Mouse (Mus musculus): ENCODE data around the gene Hnrnpf.

Hnrnpf gene

DNA sequence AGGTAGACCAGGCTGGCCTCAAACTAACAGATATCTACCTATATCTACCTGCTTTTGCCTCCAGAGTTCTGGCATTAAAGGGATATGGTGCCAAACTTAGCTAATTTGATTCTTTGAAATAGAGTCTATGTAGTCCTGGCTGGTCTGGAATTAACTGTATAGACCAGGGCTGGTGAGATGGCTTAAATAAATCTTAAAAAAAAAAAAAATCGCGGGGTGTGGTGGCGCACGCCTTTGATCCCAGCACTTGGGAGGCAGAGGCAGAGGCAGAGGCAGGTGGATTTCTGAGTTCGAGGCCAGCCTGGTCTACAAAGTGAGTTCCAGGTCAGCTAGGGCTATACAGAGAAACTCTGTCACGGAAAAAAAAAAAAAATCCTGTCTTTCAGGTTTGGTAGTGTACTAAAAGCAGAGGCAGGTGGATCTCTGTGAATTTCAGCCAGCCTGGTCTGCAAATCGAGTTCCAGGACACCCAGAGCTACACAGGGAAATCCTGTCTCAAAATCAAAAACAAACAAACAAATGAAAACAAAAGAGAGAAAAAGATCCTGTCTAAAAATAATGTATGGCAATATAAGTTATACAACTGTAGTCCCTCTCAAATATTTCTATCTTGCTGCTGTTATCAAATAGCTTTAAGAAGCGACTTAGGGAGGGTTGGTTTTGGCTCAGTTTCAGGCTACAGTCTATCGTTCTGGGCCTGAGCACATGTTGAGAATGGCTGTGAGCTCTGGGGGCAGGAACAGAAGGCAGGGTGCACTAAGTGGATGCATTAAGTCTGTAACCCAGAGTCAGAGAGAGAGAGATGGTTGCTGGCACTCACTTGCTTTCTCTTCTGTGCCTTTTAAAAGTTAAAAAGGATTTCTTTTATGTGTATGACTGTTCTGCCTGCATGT, 1.6 kb downstream of the Hnrnpf start:
- no peaks in the 10 kb centered on the region for H3K9me3 ChIP-seq (ENCODE audit: low read length)
- H3K4me1 ChIP-seq (replicated peaks; ENCODE audit: low read depth, low read length), result peaks cover 52% of the 10 kb centered on the region
- no peaks in the 10 kb centered on the region for H3K27me3 ChIP-seq (ENCODE audit: insufficient read depth, low read length)
- H3K4me3 ChIP-seq (replicated peaks; ENCODE audit: low read length), result no peak overlapping the region
- no peaks in the 10 kb centered on the region for H3K36me3 ChIP-seq (ENCODE audit: insufficient read depth, low read length)
- no peak for TF ChIP-seq CTCF (conservative IDR thresholded peaks at IDR 0.05; ENCODE audit: low read length)
- no peak for TF ChIP-seq POU5F1 (IDR thresholded peaks at IDR 0.05; ENCODE audit: borderline replicate concordance, low read length)
- no peak for TF ChIP-seq NANOG (IDR thresholded peaks at IDR 0.05; ENCODE audit: borderline replicate concordance, low read length)

DNA sequence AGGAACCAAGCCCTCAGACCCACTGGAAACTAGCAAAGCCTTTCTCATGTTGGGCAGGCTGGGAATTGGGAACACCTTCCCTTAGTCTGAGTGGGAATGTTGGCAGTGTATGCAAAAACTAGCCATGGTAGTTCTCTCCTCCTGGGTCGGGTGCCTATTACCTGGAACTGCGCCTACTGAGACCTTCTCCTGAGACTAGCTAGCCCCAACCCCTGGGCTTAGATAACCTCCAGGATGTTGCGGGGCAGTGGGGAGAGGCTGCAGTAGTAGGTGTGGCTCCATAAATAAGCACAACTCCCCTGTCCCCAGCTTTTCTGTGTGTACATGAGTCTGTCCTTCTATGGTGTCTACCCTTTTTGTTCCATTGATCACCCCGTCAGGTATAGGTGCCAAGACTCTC, 2.4 kb downstream of the Hnrnpf start:
- Histone ChIP-seq H3K4me1 (replicated peaks; ENCODE audit: low read depth, low read length) (peaks cover 52% of the 10 kb centered on the region), H3K27me3 (ENCODE audit: insufficient read depth, low read length) (no peaks in the 10 kb centered on the region), H3K9me3 (ENCODE audit: low read length) (no peaks in the 10 kb centered on the region), H3K4me3 (replicated peaks; ENCODE audit: low read length) (peak overlapping the region; percentile 20; the same call in 1 of the 2 replicates), H3K36me3 (ENCODE audit: insufficient read depth, low read length) (no peaks in the 10 kb centered on the region)
- no peak for TF ChIP-seq NANOG (IDR thresholded peaks at IDR 0.05; ENCODE audit: borderline replicate concordance, low read length)
- TF ChIP-seq CTCF (conservative IDR thresholded peaks at IDR 0.05; ENCODE audit: low read length), result no peak
- no peak for TF ChIP-seq POU5F1 (IDR thresholded peaks at IDR 0.05; ENCODE audit: borderline replicate concordance, low read length)

DNA sequence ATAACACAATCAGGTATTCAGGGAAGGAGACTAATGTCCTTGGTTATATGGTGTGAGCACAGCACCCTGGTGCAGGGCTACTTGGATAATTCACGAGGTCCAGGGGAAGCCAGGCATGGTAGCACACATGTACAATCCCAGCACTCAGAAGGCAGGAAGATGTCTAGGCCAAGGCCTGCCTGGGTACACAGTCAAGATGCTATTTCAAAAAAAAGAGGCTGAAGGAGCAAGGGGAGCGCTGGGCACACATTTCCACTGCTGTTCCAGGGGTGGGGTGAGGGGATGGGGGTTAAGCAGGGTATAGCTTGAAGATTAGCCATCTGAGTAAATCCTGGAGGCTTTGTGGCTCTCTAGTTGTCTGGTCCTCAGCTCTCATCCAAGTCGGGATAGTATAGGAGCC, 3.7 kb downstream of the Hnrnpf start:
- TF ChIP-seq CTCF (conservative IDR thresholded peaks at IDR 0.05; ENCODE audit: low read length) (no peak), NANOG (IDR thresholded peaks at IDR 0.05; ENCODE audit: borderline replicate concordance, low read length) (no peak), POU5F1 (IDR thresholded peaks at IDR 0.05; ENCODE audit: borderline replicate concordance, low read length) (no peak)
- H3K9me3 ChIP-seq (ENCODE audit: low read length), result no peaks in the 10 kb centered on the region
- no peak overlapping the region for H3K4me3 ChIP-seq (replicated peaks; ENCODE audit: low read length)
- H3K27me3 ChIP-seq (ENCODE audit: insufficient read depth, low read length), result no peaks in the 10 kb centered on the region
- peaks cover under 1% of the 10 kb centered on the region; the same call in 1 of the 2 replicates for H3K36me3 ChIP-seq (ENCODE audit: insufficient read depth, low read length)
- peaks cover 52% of the 10 kb centered on the region for H3K4me1 ChIP-seq (replicated peaks; ENCODE audit: low read depth, low read length)

DNA sequence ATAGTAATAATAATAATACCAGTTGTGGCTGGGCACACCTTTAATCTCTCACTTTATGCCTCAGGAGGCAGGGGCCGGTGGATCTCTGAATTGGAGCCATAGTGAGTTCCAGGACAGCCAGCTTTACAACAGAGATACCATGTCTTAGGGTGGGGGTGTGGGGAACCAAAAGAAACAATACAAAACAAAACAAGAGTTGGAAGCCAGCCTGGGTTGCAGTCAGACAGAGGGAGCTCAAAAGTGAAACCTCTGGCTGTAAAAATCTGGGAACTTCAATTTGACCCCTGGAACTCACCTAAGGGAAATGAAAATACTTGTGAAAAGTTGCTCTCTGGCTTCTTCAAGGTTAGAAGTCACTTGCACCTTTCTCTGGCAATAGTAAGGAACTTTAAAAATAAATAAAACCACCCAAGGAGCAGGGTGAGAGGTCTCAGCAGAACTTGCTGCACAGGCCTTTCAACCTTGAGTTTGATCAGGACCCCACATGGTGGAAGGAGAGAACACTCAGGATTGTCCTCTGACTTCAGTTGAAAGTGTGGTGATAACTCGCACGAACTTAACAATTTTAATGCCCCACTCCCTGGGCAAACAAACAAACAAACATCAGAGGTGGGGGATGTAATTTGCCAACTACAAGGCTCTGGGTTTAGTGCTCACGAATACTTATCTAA, 5.3 kb downstream of the Hnrnpf start:
- peaks cover 14% of the 10 kb centered on the region for H3K36me3 ChIP-seq (ENCODE audit: insufficient read depth, low read length)
- no peaks in the 10 kb centered on the region for H3K27me3 ChIP-seq (ENCODE audit: insufficient read depth, low read length)
- H3K9me3 ChIP-seq (ENCODE audit: low read length), result no peaks in the 10 kb centered on the region
- TF ChIP-seq POU5F1 (IDR thresholded peaks at IDR 0.05; ENCODE audit: borderline replicate concordance, low read length), result no peak
- TF ChIP-seq NANOG (IDR thresholded peaks at IDR 0.05; ENCODE audit: borderline replicate concordance, low read length), result no peak
- TF ChIP-seq CTCF (conservative IDR thresholded peaks at IDR 0.05; ENCODE audit: low read length), result no peak
- H3K4me3 ChIP-seq (replicated peaks; ENCODE audit: low read length), result peak overlapping the region; percentile 79
- peaks cover 54% of the 10 kb centered on the region for H3K4me1 ChIP-seq (replicated peaks; ENCODE audit: low read depth, low read length)

DNA sequence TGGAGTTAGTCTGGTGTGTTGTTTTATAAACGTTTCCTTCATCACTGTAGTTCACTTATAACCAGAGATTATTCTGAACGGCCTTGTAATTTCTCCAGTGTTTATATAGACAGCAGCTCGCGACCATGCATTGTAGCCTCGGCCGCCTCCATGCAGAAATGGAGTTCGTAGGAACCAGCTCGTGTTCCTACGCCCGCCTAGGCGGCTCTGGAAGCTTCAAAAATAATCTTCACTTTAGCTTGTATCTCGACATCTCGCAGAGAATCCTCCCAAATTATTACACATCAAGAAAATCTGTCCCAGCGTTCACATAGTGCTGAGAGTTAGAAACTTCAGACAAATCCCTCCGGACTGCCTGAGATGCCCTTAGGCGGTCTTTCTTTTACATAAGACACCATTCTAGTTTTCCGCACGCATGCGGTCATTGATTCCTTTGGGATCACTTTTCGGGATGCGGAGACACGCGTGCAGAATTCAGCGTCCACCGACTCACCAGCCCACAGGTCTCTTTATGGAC, 5.9 kb downstream of the Hnrnpf start:
- TF ChIP-seq POU5F1 (IDR thresholded peaks at IDR 0.05; ENCODE audit: borderline replicate concordance, low read length) (no peak), CTCF (conservative IDR thresholded peaks at IDR 0.05; ENCODE audit: low read length) (no peak), NANOG (IDR thresholded peaks at IDR 0.05; ENCODE audit: borderline replicate concordance, low read length) (no peak)
- Histone ChIP-seq H3K36me3 (ENCODE audit: insufficient read depth, low read length) (peaks cover 19% of the 10 kb centered on the region), H3K9me3 (ENCODE audit: low read length) (no peaks in the 10 kb centered on the region), H3K4me3 (replicated peaks; ENCODE audit: low read length) (peak overlapping the region; percentile 79), H3K4me1 (replicated peaks; ENCODE audit: low read depth, low read length) (peaks cover 53% of the 10 kb centered on the region), H3K27me3 (ENCODE audit: insufficient read depth, low read length) (no peaks in the 10 kb centered on the region)

DNA sequence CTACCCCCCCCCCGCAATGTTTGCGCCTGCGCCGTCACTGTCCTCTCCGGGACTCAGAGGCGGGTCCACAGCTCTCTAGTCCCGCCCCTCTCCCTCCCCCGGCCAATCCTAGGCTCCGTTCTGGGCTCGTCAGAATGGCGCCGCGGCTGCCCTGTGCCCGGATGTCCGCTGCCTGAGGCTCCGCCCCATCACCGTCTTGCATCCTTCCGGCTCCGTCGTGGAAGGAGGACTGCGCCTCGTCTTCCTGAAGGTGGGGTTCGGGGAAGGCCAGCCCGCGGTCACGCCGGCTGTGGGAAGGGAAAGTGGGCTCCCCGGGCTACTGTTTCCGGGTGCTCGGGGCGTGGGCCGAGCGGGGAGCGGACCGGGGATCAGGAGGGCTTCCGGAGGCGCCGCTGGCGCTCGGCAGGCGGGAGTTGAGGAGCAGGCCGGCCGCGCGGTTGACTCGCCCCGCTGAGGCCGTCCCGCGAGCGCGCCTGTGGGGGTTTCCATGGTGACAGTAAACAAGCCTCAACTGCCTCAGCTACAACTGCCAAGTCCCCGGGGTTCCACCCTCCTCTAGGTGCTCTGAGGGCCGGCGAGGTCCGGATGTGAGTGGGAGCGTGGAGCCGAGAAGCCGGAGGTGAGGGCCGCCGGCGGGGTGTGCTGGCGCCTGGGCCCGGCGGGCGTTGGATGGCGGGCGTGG, 6.6 kb downstream of the Hnrnpf start:
- peaks cover 25% of the 10 kb centered on the region for H3K36me3 ChIP-seq (ENCODE audit: insufficient read depth, low read length)
- peak overlapping the region; percentile 99 for H3K4me3 ChIP-seq (replicated peaks; ENCODE audit: low read length)
- TF ChIP-seq POU5F1 (IDR thresholded peaks at IDR 0.05; ENCODE audit: borderline replicate concordance, low read length), result no peak
- no peaks in the 10 kb centered on the region for H3K9me3 ChIP-seq (ENCODE audit: low read length)
- H3K4me1 ChIP-seq (replicated peaks; ENCODE audit: low read depth, low read length), result peaks cover 53% of the 10 kb centered on the region
- H3K27me3 ChIP-seq (ENCODE audit: insufficient read depth, low read length), result no peaks in the 10 kb centered on the region

DNA sequence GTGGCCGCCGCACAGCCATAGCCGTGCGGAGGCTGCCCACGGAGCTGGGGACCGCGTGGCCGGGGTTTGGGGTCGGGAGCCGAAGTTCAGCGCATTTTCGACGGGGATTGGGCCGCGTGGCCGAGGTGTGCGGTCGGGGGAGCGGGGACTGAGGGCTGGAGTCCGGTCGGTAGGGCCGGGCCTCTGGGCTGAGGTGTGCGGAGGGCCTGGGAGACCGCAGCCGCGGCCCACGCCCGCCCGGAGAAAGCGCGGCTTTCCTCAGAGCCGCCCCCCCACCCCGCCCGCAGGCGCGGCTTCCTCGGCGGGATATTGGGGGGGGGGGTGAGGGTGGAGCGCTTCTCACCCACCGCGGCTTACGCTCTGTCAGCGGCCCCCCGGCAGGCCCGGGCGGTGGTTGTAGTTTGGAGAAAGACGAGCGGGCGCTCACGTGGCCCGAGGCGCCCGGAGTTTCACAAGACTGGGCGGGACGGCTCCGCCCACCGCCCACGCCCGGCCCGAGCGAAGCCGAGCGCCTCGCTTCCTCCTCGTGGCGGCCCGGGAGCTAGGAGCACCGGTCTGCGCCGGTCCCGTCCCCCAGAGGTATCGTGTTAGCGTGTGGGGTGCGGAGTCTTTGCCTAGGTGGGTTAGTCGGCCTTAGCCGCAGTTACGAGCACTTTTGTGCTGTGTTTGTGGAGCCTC, 7.3 kb downstream of the Hnrnpf start:
- H3K36me3 ChIP-seq (ENCODE audit: insufficient read depth, low read length), result peaks cover 31% of the 10 kb centered on the region
- TF ChIP-seq CTCF (conservative IDR thresholded peaks at IDR 0.05; ENCODE audit: low read length) (no peak), POU5F1 (IDR thresholded peaks at IDR 0.05; ENCODE audit: borderline replicate concordance, low read length) (no peak), NANOG (IDR thresholded peaks at IDR 0.05; ENCODE audit: borderline replicate concordance, low read length) (no peak)
- H3K9me3 ChIP-seq (ENCODE audit: low read length), result no peaks in the 10 kb centered on the region
- H3K27me3 ChIP-seq (ENCODE audit: insufficient read depth, low read length), result no peaks in the 10 kb centered on the region
- peaks cover 54% of the 10 kb centered on the region for H3K4me1 ChIP-seq (replicated peaks; ENCODE audit: low read depth, low read length)
- H3K4me3 ChIP-seq (replicated peaks; ENCODE audit: low read length), result peak overlapping the region; percentile 99

DNA sequence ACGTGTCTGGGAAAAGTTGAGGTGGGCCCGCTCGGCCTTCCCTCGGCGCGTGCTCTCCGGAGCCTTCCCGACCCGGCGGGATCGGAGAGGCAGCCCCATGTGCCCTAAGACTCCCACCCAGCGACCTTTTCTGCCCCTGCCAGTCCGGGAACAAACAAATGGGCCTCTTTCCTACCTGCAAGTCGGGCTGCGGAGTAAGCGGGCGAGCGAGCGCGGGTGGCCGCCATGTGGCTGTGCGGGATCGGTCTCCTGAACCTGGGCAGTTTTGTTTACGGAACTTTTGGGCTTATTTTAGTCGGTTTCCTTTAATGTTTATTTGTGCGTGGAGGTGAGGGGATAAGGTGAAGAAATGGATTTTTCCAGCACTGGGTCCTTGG, 7.8 kb downstream of the Hnrnpf start:
- Histone ChIP-seq H3K36me3 (ENCODE audit: insufficient read depth, low read length) (peaks cover 35% of the 10 kb centered on the region), H3K4me3 (replicated peaks; ENCODE audit: low read length) (peak overlapping the region; percentile 99), H3K27me3 (ENCODE audit: insufficient read depth, low read length) (no peaks in the 10 kb centered on the region), H3K9me3 (ENCODE audit: low read length) (no peaks in the 10 kb centered on the region), H3K4me1 (replicated peaks; ENCODE audit: low read depth, low read length) (peaks cover 54% of the 10 kb centered on the region)
- TF ChIP-seq POU5F1 (IDR thresholded peaks at IDR 0.05; ENCODE audit: borderline replicate concordance, low read length), result no peak
- TF ChIP-seq NANOG (IDR thresholded peaks at IDR 0.05; ENCODE audit: borderline replicate concordance, low read length), result no peak
- TF ChIP-seq CTCF (conservative IDR thresholded peaks at IDR 0.05; ENCODE audit: low read length), result no peak
